Mouse (Mus musculus): Measurements from ENCODE around the gene Smarce1. TPM values are rescaled to one million over a fixed set of nuclear protein-coding genes. Genes with fewer than 3 reads are reported as not detected.

Gene Smarce1
- polyA plus RNA-seq, 1 experiment from 2014 or later: 125 TPM

DNA sequence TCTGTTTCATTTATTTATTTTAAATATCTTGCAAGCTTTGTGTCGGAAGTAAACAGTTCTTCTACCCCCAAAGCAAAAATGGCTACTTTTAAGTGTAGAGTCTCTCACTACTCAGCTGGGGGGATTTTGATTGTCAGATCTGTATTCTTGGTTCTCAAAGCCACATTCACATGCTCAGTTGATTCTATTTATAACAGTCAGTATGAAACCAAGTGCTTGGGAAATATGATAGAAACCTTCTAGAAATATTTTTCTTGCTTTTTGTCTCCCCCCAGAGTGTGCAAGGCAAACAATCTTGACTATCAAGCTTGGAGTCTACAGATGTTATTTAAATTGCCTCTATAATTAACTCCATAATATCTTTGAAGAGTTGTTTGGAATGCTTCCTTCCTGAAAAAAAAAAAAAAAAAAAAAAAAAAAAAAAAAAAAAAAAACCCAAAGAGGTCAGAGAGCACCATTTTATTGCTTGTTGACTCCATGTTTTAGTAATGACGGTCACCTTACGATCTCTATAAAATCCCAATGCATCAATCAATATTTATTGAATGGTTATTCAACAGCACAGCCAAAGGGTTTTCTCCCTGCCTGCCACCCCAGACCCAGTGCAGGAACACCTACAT is 12.5 kb upstream of the Smarce1 start:
- H3K9ac ChIP-seq (ENCODE audit: low read depth, low read length): peak overlapping the region; percentile 54
- 70% methylated on average over 3 of the region's 3 CpGs for WGBS (ENCODE audit: insufficient replicate concordance)
- H3K36me3 ChIP-seq (ENCODE audit: control insufficient read depth, insufficient read depth, low read length): no peaks in the 10 kb centered on the region
- H3K4me1 ChIP-seq (ENCODE audit: control insufficient read depth, insufficient read depth, low read length): peaks cover 3% of the 10 kb centered on the region; the same call in 1 of the 2 replicates
- no peaks in the 10 kb centered on the region for H3K27me3 ChIP-seq (ENCODE audit: control insufficient read depth, insufficient read depth, low read length)
- no peak for ATAC-seq (replicated peaks; ENCODE audit: insufficient number of reproducible peaks, low FRiP score, low TSS enrichment)
- H3K9me3 ChIP-seq (replicated peaks; ENCODE audit: control insufficient read depth, low read length): no peaks in the 10 kb centered on the region
- peak overlapping the region; percentile 33 for H3K4me3 ChIP-seq (ENCODE audit: low read depth, low read length)
- H3K4me2 ChIP-seq: peak overlapping the region; percentile 71
- H3K27ac ChIP-seq (ENCODE audit: low read depth, low read length): no peak overlapping the region

DNA sequence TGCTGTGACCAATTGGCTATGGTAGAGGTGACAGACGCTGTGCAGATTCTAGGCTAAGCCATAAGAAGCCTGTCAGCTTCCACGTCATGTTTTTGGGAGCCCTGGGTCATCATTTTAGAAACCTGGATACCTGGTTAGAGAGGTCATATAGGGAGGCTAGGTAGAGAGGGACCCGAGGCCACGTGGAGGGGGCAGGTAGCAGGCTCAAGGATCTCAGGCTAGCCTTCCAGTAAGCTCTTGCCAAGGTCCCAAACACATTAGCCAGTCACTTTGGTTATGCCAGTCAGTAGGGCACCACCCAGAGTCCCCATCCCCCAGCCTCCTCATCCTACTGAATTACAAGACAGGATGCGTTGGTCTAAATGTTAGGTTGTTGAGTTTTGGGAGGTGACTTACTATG is 11.2 kb upstream of the Smarce1 start:
- H3K27me3 ChIP-seq (ENCODE audit: control insufficient read depth, insufficient read depth, low read length): no peaks in the 10 kb centered on the region
- no peaks in the 10 kb centered on the region for H3K36me3 ChIP-seq (ENCODE audit: control insufficient read depth, insufficient read depth, low read length)
- no peak overlapping the region for H3K27ac ChIP-seq (ENCODE audit: low read depth, low read length)
- WGBS (ENCODE audit: insufficient replicate concordance): 63% methylated on average over 5 of the region's 5 CpGs
- peaks cover 3% of the 10 kb centered on the region; the same call in 1 of the 2 replicates for H3K4me1 ChIP-seq (ENCODE audit: control insufficient read depth, insufficient read depth, low read length)
- H3K9ac ChIP-seq (ENCODE audit: low read depth, low read length): no peak overlapping the region
- no peak overlapping the region for H3K4me3 ChIP-seq (ENCODE audit: low read depth, low read length)
- H3K9me3 ChIP-seq (replicated peaks; ENCODE audit: control insufficient read depth, low read length): no peaks in the 10 kb centered on the region
- H3K4me2 ChIP-seq: no peak overlapping the region
- no peak for ATAC-seq (replicated peaks; ENCODE audit: insufficient number of reproducible peaks, low FRiP score, low TSS enrichment)

DNA sequence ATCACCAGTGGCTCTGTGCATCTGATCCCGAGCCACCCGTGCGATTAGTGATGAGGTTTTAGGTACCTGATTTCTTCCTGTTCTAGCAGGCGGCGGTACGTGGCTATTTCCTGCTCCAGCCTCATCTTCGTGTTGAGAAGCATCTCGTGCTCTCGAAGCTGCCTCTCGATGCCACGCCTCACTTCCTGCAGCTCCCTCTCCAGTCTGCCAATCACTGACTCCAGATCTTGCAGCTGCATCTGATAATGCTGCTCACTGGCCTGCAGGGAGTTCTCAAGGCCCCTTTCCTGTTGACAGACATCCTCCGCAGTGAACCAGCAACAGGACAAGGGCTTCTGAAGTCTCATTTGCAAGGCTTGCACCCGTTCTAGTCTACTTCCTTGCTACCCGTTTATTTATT is 7.7 kb upstream of the Smarce1 start:
- Histone ChIP-seq H3K4me1 (ENCODE audit: control insufficient read depth, insufficient read depth, low read length) (0 out of 2 replicates have a peak, but pooled peaks cover 3% of the 10 kb centered on the region), H3K4me3 (ENCODE audit: low read depth, low read length) (no peak overlapping the region), H3K9me3 (replicated peaks; ENCODE audit: control insufficient read depth, low read length) (no peaks in the 10 kb centered on the region), H3K9ac (ENCODE audit: low read depth, low read length) (no peak overlapping the region), H3K27ac (ENCODE audit: low read depth, low read length) (no peak overlapping the region), H3K36me3 (ENCODE audit: control insufficient read depth, insufficient read depth, low read length) (no peaks in the 10 kb centered on the region), H3K27me3 (ENCODE audit: control insufficient read depth, insufficient read depth, low read length) (no peaks in the 10 kb centered on the region), H3K4me2 (peak overlapping the region; percentile 27; the same call in 1 of the 2 replicates)
- ATAC-seq (replicated peaks; ENCODE audit: insufficient number of reproducible peaks, low FRiP score, low TSS enrichment): no peak
- 32% methylated on average over 14 of the region's 14 CpGs for WGBS (ENCODE audit: insufficient replicate concordance)

DNA sequence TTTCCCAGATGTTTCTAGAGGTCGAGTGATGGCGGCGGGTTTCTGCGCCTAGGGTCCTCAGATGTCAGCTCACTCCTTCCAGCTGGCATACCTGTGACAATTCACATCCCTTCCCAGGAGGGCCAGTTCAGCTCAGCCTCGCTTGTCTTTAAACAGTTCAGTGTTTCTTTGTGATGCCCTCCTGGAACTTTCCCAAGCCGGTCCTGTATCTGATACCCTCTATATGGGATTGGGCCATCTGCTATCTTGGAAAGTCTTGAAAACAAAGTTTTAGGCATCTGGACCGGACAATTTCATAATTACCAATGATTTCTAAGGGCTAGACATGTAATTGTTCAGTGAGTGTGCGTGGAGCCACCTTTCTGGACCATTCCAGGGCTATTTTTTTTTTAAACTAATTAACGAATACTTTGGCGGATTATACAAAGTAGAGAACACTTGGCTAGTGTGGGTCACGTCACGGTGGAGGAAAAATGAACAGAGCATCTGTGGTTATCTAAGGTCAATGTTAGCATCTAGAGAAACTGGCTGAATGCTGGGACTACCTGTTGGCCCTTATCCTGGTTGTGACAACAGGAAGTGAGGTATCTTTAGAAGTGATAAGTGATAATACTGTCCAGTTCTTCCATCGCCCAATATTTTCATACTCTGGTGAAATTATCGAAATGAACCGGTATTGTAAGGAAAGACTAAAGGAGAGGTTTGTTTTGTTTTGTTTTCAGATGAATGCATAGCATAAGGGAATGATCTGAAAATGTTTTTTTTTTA is 416 bp upstream of the Smarce1 start:
- ATAC-seq (replicated peaks; ENCODE audit: insufficient number of reproducible peaks, low FRiP score, low TSS enrichment): peak; percentile 25; the same call in 1 of the 2 replicates
- peak overlapping the region; percentile 93 for H3K4me3 ChIP-seq (ENCODE audit: low read depth, low read length)
- peak overlapping the region; percentile 89 for H3K4me2 ChIP-seq
- peak overlapping the region; percentile 99 for H3K27ac ChIP-seq (ENCODE audit: low read depth, low read length)
- no peaks in the 10 kb centered on the region for H3K27me3 ChIP-seq (ENCODE audit: control insufficient read depth, insufficient read depth, low read length)
- H3K9ac ChIP-seq (ENCODE audit: low read depth, low read length): peak overlapping the region; percentile 100
- H3K9me3 ChIP-seq (replicated peaks; ENCODE audit: control insufficient read depth, low read length): no peaks in the 10 kb centered on the region
- H3K36me3 ChIP-seq (ENCODE audit: control insufficient read depth, insufficient read depth, low read length): no peaks in the 10 kb centered on the region; the same call in 1 of the 2 replicates
- peaks cover 10% of the 10 kb centered on the region for H3K4me1 ChIP-seq (ENCODE audit: control insufficient read depth, insufficient read depth, low read length)
- 23% methylated on average over 15 of the region's 15 CpGs for WGBS (ENCODE audit: insufficient replicate concordance)

DNA sequence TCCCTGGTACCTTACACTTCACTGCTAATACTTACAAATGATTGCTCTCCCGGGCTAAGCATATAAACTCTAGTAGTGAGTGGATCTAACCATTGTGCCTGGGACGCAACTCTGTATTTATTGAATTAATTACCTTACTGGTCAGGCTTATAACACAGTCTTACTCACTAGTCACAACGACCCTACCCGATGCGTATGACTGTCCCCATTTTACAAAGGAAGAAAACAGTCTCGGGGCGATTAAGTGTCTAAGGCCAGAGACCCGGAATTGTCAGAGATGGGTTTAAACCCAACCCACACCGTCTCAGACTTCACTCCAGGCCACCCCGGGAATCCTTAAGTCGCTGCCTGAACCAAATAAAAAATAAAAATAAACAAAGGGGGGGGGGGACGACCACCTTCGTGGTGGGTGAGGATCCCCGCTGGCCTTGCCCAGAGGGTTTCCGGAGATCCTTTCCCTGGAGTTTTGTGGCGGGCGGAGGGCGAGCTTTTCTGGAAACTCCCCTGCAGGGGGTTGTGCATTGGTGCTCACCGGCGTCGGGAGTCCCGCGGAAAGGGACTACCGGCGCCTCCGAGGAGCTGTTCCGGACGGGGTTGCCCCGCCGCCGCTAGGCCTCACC is 1.1 kb downstream of the Smarce1 start:
- WGBS (ENCODE audit: insufficient replicate concordance): under 1% methylated on average over 31 of the region's 31 CpGs
- H3K27me3 ChIP-seq (ENCODE audit: control insufficient read depth, insufficient read depth, low read length): no peaks in the 10 kb centered on the region
- H3K4me1 ChIP-seq (ENCODE audit: control insufficient read depth, insufficient read depth, low read length): peaks cover 10% of the 10 kb centered on the region
- peak overlapping the region; percentile 100 for H3K9ac ChIP-seq (ENCODE audit: low read depth, low read length)
- H3K36me3 ChIP-seq (ENCODE audit: control insufficient read depth, insufficient read depth, low read length): no peaks in the 10 kb centered on the region; the same call in 1 of the 2 replicates
- peak; percentile 47; the same call in 1 of the 2 replicates for ATAC-seq (replicated peaks; ENCODE audit: insufficient number of reproducible peaks, low FRiP score, low TSS enrichment)
- peak overlapping the region; percentile 93 for H3K4me3 ChIP-seq (ENCODE audit: low read depth, low read length)
- no peaks in the 10 kb centered on the region for H3K9me3 ChIP-seq (replicated peaks; ENCODE audit: control insufficient read depth, low read length)
- H3K4me2 ChIP-seq: peak overlapping the region; percentile 89
- H3K27ac ChIP-seq (ENCODE audit: low read depth, low read length): peak overlapping the region; percentile 99

GRCm38 (mm10) chr11:99226298-99226697 is 4.5 kb downstream of the Smarce1 start:
- Histone ChIP-seq H3K27ac (ENCODE audit: low read depth, low read length) (no peak overlapping the region), H3K4me2 (no peak overlapping the region), H3K9me3 (replicated peaks; ENCODE audit: control insufficient read depth, low read length) (no peaks in the 10 kb centered on the region), H3K4me3 (ENCODE audit: low read depth, low read length) (no peak overlapping the region), H3K27me3 (ENCODE audit: control insufficient read depth, insufficient read depth, low read length) (no peaks in the 10 kb centered on the region), H3K4me1 (ENCODE audit: control insufficient read depth, insufficient read depth, low read length) (peaks cover 12% of the 10 kb centered on the region), H3K36me3 (ENCODE audit: control insufficient read depth, insufficient read depth, low read length) (peaks cover 9% of the 10 kb centered on the region), H3K9ac (ENCODE audit: low read depth, low read length) (no peak overlapping the region)
- 86% methylated on average over 5 of the region's 5 CpGs for WGBS (ENCODE audit: insufficient replicate concordance)
- no peak for ATAC-seq (replicated peaks; ENCODE audit: insufficient number of reproducible peaks, low FRiP score, low TSS enrichment)

DNA sequence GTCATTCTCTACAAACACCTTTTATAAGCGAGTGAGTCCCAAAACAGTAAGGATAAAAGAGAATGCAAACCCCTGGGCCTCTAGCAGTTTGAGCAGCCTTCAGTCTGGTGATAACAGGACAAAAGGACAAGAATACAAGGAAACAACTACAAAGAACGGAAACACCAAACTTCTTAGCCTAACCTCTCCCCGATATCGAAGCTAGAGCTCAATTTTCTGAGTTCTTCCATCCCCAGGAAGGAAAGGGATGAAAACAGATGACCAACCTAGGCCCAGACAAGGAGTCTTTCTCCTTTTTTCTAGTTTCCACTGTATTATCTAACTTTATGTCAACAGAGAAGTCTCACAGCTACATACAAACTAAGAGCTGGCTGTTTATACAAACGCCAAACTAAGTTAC is 7.5 kb downstream of the Smarce1 start:
- H3K27me3 ChIP-seq (ENCODE audit: control insufficient read depth, insufficient read depth, low read length): no peaks in the 10 kb centered on the region
- no peak overlapping the region for H3K27ac ChIP-seq (ENCODE audit: low read depth, low read length)
- H3K36me3 ChIP-seq (ENCODE audit: control insufficient read depth, insufficient read depth, low read length): peaks cover 13% of the 10 kb centered on the region
- H3K9ac ChIP-seq (ENCODE audit: low read depth, low read length): no peak overlapping the region
- no peak for ATAC-seq (replicated peaks; ENCODE audit: insufficient number of reproducible peaks, low FRiP score, low TSS enrichment)
- no peaks in the 10 kb centered on the region for H3K9me3 ChIP-seq (replicated peaks; ENCODE audit: control insufficient read depth, low read length)
- H3K4me1 ChIP-seq (ENCODE audit: control insufficient read depth, insufficient read depth, low read length): 0 out of 2 replicates have a peak, but pooled peaks cover 4% of the 10 kb centered on the region
- WGBS (ENCODE audit: insufficient replicate concordance): 73% methylated on average over 5 of the region's 5 CpGs
- no peak overlapping the region for H3K4me2 ChIP-seq
- no peak overlapping the region for H3K4me3 ChIP-seq (ENCODE audit: low read depth, low read length)

- Histone ChIP-seq H3K36me3 (ENCODE audit: control insufficient read depth, insufficient read depth, low read length) (peaks cover 23% of the 10 kb centered on the region), H3K4me3 (ENCODE audit: low read depth, low read length) (no peak overlapping the region), H3K4me1 (ENCODE audit: control insufficient read depth, insufficient read depth, low read length) (0 out of 2 replicates have a peak, but pooled peaks cover 4% of the 10 kb centered on the region), H3K27me3 (ENCODE audit: control insufficient read depth, insufficient read depth, low read length) (no peaks in the 10 kb centered on the region), H3K9ac (ENCODE audit: low read depth, low read length) (no peak overlapping the region), H3K9me3 (replicated peaks; ENCODE audit: control insufficient read depth, low read length) (no peaks in the 10 kb centered on the region), H3K27ac (ENCODE audit: low read depth, low read length) (no peak overlapping the region), H3K4me2 (no peak overlapping the region)
- 73% methylated on average over 2 of the region's 2 CpGs for WGBS (ENCODE audit: insufficient replicate concordance)
- ATAC-seq (replicated peaks; ENCODE audit: insufficient number of reproducible peaks, low FRiP score, low TSS enrichment): no peak
These were observed 9.0 kb downstream of the Smarce1 start for GRCm38 (mm10) chr11:99221811-99222210.

All from heart, embryonic 11.5 days (tissue).